Comparison of ENCODE assay signal across 9 mouse cellular contexts in the genomic region with DNA sequence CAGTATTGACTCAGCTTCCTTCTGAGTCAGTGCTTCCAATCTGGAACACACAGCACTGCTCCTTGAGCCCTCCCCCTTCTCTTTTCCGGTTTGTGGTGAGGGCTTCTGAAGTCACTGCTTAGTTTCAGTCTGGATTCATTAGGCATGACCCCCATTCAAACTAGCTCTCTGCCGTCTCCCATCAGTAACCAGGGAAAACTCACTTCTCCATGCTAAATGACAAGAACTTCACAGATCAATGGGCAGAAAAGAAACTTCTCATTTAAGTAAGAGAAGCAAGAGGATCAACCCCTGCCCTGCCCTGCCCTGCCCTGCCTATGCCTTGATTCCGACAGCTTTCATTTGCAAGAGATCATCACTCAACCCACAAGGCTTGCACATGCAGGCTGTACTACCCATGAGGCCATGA.
DNase-seq lines count a peak whose midpoint lies in the region; ATAC-seq and TF ChIP-seq lines count a peak whose summit lies in the region.
"Had no signal": no experiment of that assay in that cellular context is flagged by ENCODE, and none has a peak within 500 bp of the region (broad histone marks: within the 10 kb centered on the region; RNA-seq: fewer than 3 reads in every experiment).

No protein-coding gene starts in this region.

- peaks cover 17% of the 10 kb centered on the region for H3K4me1 ChIP-seq in intestine, embryonic 14.5 days (replicated peaks; ENCODE audit: control insufficient read depth, insufficient read depth, low read length)
- peaks cover 5% of the 10 kb centered on the region; the same call in 1 of the 2 replicates for H3K4me1 ChIP-seq in intestine, postnatal 0 days (replicated peaks; ENCODE audit: control insufficient read depth, insufficient read depth, low read length)

- no peak for ATAC-seq in intestine, embryonic 14.5 days (replicated peaks; ENCODE audit: low FRiP score, low TSS enrichment, low read depth)
- no peak for ATAC-seq in intestine, postnatal 0 days

- no peak overlapping the region for H3K4me2 ChIP-seq in intestine, embryonic 14.5 days (ENCODE audit: low read length)
- no peak overlapping the region for H3K4me2 ChIP-seq in intestine, postnatal 0 days (replicated peaks; ENCODE audit: low read depth)
- H3K4me2 ChIP-seq: embryonic facial prominence, embryonic 15.5 days had no signal

- peak overlapping the region; percentile 72 for H3K27ac ChIP-seq in intestine, embryonic 14.5 days (ENCODE audit: low read depth)
- no peak overlapping the region for H3K27ac ChIP-seq in intestine, postnatal 0 days (ENCODE audit: low read depth, low read length)
- H3K27ac ChIP-seq: embryonic facial prominence, embryonic 15.5 days had no signal

- intact Hi-C loops in left cerebral cortex, postnatal 36 days (cut with DNase I) = loop anchor here (5.0 kb wide), 1 partner anchor 86 kb away; no protein-coding TSS in a partner anchor

- no peak for TF ChIP-seq CTCF in intestine, postnatal 0 days (IDR thresholded peaks at IDR 0.05; ENCODE audit: low read depth)

- no peak for DNase-seq in intestine, embryonic 14.5 days (ENCODE audit: low spot score)
- DNase-seq in B cell, adult 2 months = peak; percentile 62 to 71
- DNase-seq in embryo, embryonic 10 days (ENCODE audit: low spot score) = peak; percentile 75
- peak; percentile 32 for DNase-seq in lung, postnatal 36 days
- DNase-seq in left cerebral cortex, postnatal 36 days (ENCODE audit: low spot score in 2 of 2) = no peak
- DNase-seq in layer of hippocampus, adult 18-20 months (ENCODE audit: low spot score in 2 of 2) = no peak
- DNase-seq in testis, postnatal 14 days (ENCODE audit: low spot score) = no peak

- H3K4me3 ChIP-seq in intestine, embryonic 14.5 days (ENCODE audit: low read depth, low read length) = no peak overlapping the region
- H3K4me3 ChIP-seq in intestine, postnatal 0 days (ENCODE audit: low read depth, low read length) = no peak overlapping the region
- H3K4me3 ChIP-seq: embryonic facial prominence, embryonic 15.5 days had no signal

- WGBS in intestine, embryonic 14.5 days = 31% methylated on average over 3 of the region's 3 CpGs
- 46% methylated on average over 3 of the region's 3 CpGs for WGBS in intestine, postnatal 0 days

- no peaks in the 10 kb centered on the region for H3K9me3 ChIP-seq in intestine, embryonic 14.5 days (ENCODE audit: control insufficient read depth, low read length)
- H3K9me3 ChIP-seq in intestine, postnatal 0 days (ENCODE audit: control insufficient read depth) = no peaks in the 10 kb centered on the region
- H3K9me3 ChIP-seq: embryonic facial prominence, embryonic 15.5 days had no signal

- no peak overlapping the region for H3K9ac ChIP-seq in intestine, embryonic 14.5 days (ENCODE audit: low read length)
- no peak overlapping the region for H3K9ac ChIP-seq in intestine, postnatal 0 days (ENCODE audit: low read depth, low read length)
- H3K9ac ChIP-seq: embryonic facial prominence, embryonic 15.5 days had no signal

- no peaks in the 10 kb centered on the region for H3K36me3 ChIP-seq in intestine, embryonic 14.5 days (ENCODE audit: control insufficient read depth, insufficient read depth, low read length)
- H3K36me3 ChIP-seq in intestine, postnatal 0 days (ENCODE audit: control insufficient read depth, insufficient read depth) = no peaks in the 10 kb centered on the region
- H3K36me3 ChIP-seq: embryonic facial prominence, embryonic 15.5 days had no signal

- H3K27me3 ChIP-seq in intestine, embryonic 14.5 days (replicated peaks; ENCODE audit: control insufficient read depth, insufficient read depth, low read length) = no peaks in the 10 kb centered on the region
- no peaks in the 10 kb centered on the region for H3K27me3 ChIP-seq in intestine, postnatal 0 days (replicated peaks; ENCODE audit: control insufficient read depth, insufficient read depth, low read length)
- H3K27me3 ChIP-seq: embryonic facial prominence, embryonic 15.5 days had no signal

Comparison
In these comparisons a context has a peak if more than half of its experiments do, and no peak if none do; other contexts are left out.
1. DNase-seq: peak in B cell, adult 2 months (2 of 2), embryo, embryonic 10 days (single experiment) and lung, postnatal 36 days (single experiment); none in intestine, embryonic 14.5 days (single experiment), left cerebral cortex, postnatal 36 days (0 of 2), layer of hippocampus, adult 18-20 months (0 of 2) and testis, postnatal 14 days (single experiment).